Mouse (Mus musculus) CH12.LX (cell line): Measurements from ENCODE around the gene Cbx2. TPM values are rescaled to one million over a fixed set of nuclear protein-coding genes. Genes with fewer than 3 reads are reported as not detected.

Experiments
- DNase-seq: peaks from one replicate; pipeline ENCODE4 v3.0.0-alpha.2; 2013; ENCODE audit errors: extremely low read depth
- H3K27ac ChIP-seq: 2 replicates; pipeline ENCODE4 v1.5.1; 2012; ENCODE audit warnings: low read depth, mild to moderate bottlenecking, control low read depth, moderate library complexity; ENCODE audit not compliant: insufficient read depth
- H3K27me3 ChIP-seq: replicated peaks from 2 replicates; pipeline ENCODE3; 2012; ENCODE audit warnings: inconsistent platforms
- H3K36me3 ChIP-seq, 2 experiments: replicated peaks in 1 of 2; 2 replicates each; pipeline versions ENCODE3 to v1.6.1; 2012; ENCODE audit warnings: inconsistent platforms in 1 of 2, low read length in 1 of 2, mild to moderate bottlenecking in 1 of 2, mixed read lengths in 1 of 2, moderate library complexity in 1 of 2; ENCODE audit not compliant: control insufficient read depth in 1 of 2, insufficient read depth in 1 of 2
- H3K4me1 ChIP-seq, 2 experiments: 2 replicates each; pipeline ENCODE4 v1.6.1; 2012; ENCODE audit warnings: inconsistent platforms in 1 of 2, moderate library complexity in 1 of 2; ENCODE audit not compliant: insufficient read depth in 2 of 2, control insufficient read depth in 1 of 2
- H3K4me2 ChIP-seq: 2 replicates; pipeline ENCODE4 v1.6.1; 2012; ENCODE audit warnings: low read depth, mild to moderate bottlenecking, control low read depth; ENCODE audit not compliant: poor library complexity, insufficient read depth, severe bottlenecking
- H3K4me3 ChIP-seq, 3 experiments: fragments of 150-350 bp in 1 of 3; sonication (generic) in 1 of 3; replicated peaks in 1 of 3; 2 replicates each; pipeline versions ENCODE3 to v1.5.1; 2011 to 2012; ENCODE audit warnings: low read depth in 2 of 3, low read length in 2 of 3, mild to moderate bottlenecking in 2 of 3, moderate library complexity in 2 of 3, control low read depth in 1 of 3, improper control_type of control experiment in 1 of 3, inconsistent platforms in 1 of 3, mixed read lengths in 1 of 3; ENCODE audit not compliant: poor library complexity in 1 of 3
- H3K79me2 ChIP-seq: replicated peaks from 2 replicates; pipeline ENCODE4 v1.6.1; 2012; ENCODE audit warnings: mild to moderate bottlenecking, moderate library complexity; ENCODE audit not compliant: control insufficient read depth, poor library complexity, insufficient read depth, severe bottlenecking; ENCODE audit errors: extremely low read depth
- H3K9ac ChIP-seq: 2 replicates; pipeline ENCODE4 v1.6.1; 2012; ENCODE audit warnings: low read depth, mild to moderate bottlenecking, control low read depth, moderate library complexity; ENCODE audit not compliant: insufficient read depth
- H3K9me3 ChIP-seq: replicated peaks from 2 replicates; pipeline ENCODE3; 2012; ENCODE audit warnings: low read length, inconsistent platforms, mixed read lengths
- BHLHE40 ChIP-seq: IDR thresholded peaks from 2 replicates; pipeline ENCODE4 v1.6.1; 2011; ENCODE audit warnings: mild to moderate bottlenecking, low read depth, low read length, improper control_type of control experiment
- CHD1 ChIP-seq: IDR thresholded peaks from 2 replicates; pipeline ENCODE4 v1.6.1; 2012; ENCODE audit warnings: low read depth, low read length, improper control_type of control experiment, inconsistent platforms
- CHD2 ChIP-seq: IDR thresholded peaks from 2 replicates; pipeline ENCODE4 v1.6.1; 2011; ENCODE audit warnings: low read length, improper control_type of control experiment
- CTCF ChIP-seq, 2 experiments: IDR thresholded peaks in 1 of 2; conservative IDR thresholded peaks in 1 of 2; 2 replicates each; pipeline ENCODE4 v1.5.1; 2011 to 2012; ENCODE audit warnings: low read depth in 2 of 2, low read length in 2 of 2, improper control_type of control experiment in 1 of 2, inconsistent platforms in 1 of 2, mild to moderate bottlenecking in 1 of 2, moderate library complexity in 1 of 2
- EP300 ChIP-seq: IDR thresholded peaks from 2 replicates; pipeline ENCODE4 v1.6.1; 2011; ENCODE audit warnings: low read length, improper control_type of control experiment
- ETS1 ChIP-seq: conservative IDR thresholded peaks from 2 replicates; pipeline ENCODE4 v1.6.1; 2012; ENCODE audit warnings: low read depth, mild to moderate bottlenecking, inconsistent platforms, low read length, improper control_type of control experiment, moderate library complexity
- GABPA ChIP-seq: IDR thresholded peaks from 2 replicates; pipeline ENCODE4 v1.6.1; 2012; ENCODE audit warnings: low read depth, low read length, improper control_type of control experiment, inconsistent platforms; ENCODE audit not compliant: insufficient replicate concordance
- HCFC1 ChIP-seq: IDR thresholded peaks from 2 replicates; pipeline ENCODE4 v1.6.1; 2012; ENCODE audit warnings: low read depth, mild to moderate bottlenecking, inconsistent platforms, low read length, improper control_type of control experiment
- IRF4 ChIP-seq: IDR thresholded peaks from 2 replicates; pipeline ENCODE4 v1.6.1; 2014; ENCODE audit warnings: low read depth, mild to moderate bottlenecking, inconsistent platforms, low read length, improper control_type of control experiment
- KAT2A ChIP-seq: IDR thresholded peaks from 2 replicates; pipeline ENCODE4 v1.6.1; 2012; ENCODE audit warnings: low read length, improper control_type of control experiment, inconsistent platforms; ENCODE audit not compliant: insufficient replicate concordance
- MAFK ChIP-seq: IDR thresholded peaks from 2 replicates; pipeline ENCODE4 v1.6.1; 2011; ENCODE audit warnings: low read length, improper control_type of control experiment; ENCODE audit not compliant: insufficient replicate concordance
- MAX ChIP-seq: IDR thresholded peaks from 2 replicates; pipeline ENCODE4 v1.6.1; 2011; ENCODE audit warnings: low read length, improper control_type of control experiment
- MAZ ChIP-seq: IDR thresholded peaks from 2 replicates; pipeline ENCODE4 v1.6.1; 2012; ENCODE audit warnings: low read depth, mild to moderate bottlenecking, inconsistent platforms, low read length, improper control_type of control experiment, moderate library complexity
- MEF2A ChIP-seq: IDR thresholded peaks from 2 replicates; pipeline ENCODE4 v1.6.1; 2014; ENCODE audit warnings: low read depth, mild to moderate bottlenecking, inconsistent platforms, low read length, improper control_type of control experiment, borderline replicate concordance
- MXI1 ChIP-seq: IDR thresholded peaks from 2 replicates; pipeline ENCODE4 v1.6.1; 2011; ENCODE audit warnings: mild to moderate bottlenecking, low read depth, low read length, improper control_type of control experiment
- MYC ChIP-seq: IDR thresholded peaks from 2 replicates; pipeline ENCODE4 v1.6.1; 2011; ENCODE audit warnings: low read depth, mild to moderate bottlenecking, improper control_type of control experiment, low read length
- NELFE ChIP-seq: IDR thresholded peaks from 2 replicates; pipeline ENCODE4 v1.6.1; 2011; ENCODE audit warnings: low read depth, low read length, improper control_type of control experiment
- NRF1 ChIP-seq: IDR thresholded peaks from 2 replicates; pipeline ENCODE4 v1.6.1; 2014; ENCODE audit warnings: low read depth, mild to moderate bottlenecking, inconsistent platforms, low read length, improper control_type of control experiment, moderate library complexity
- PAX5 ChIP-seq: IDR thresholded peaks from 2 replicates; pipeline ENCODE4 v1.6.1; 2012; ENCODE audit warnings: low read length, inconsistent platforms, mixed read lengths
- POLR2A ChIP-seq: IDR thresholded peaks from 2 replicates; pipeline ENCODE4 v1.6.1; 2011; ENCODE audit warnings: low read depth, mild to moderate bottlenecking, improper control_type of control experiment, low read length
- POLR2AphosphoS2 ChIP-seq: IDR thresholded peaks from 2 replicates; pipeline ENCODE4 v1.6.1; 2011; ENCODE audit warnings: low read depth, low read length, improper control_type of control experiment
- RAD21 ChIP-seq: IDR thresholded peaks from 2 replicates; pipeline ENCODE4 v1.6.1; 2011; ENCODE audit warnings: low read depth, mild to moderate bottlenecking, low read length, improper control_type of control experiment, moderate library complexity
- RCOR1 ChIP-seq: conservative IDR thresholded peaks from 2 replicates; pipeline ENCODE4 v1.6.1; 2012; ENCODE audit warnings: low read depth, mild to moderate bottlenecking, inconsistent platforms, low read length, improper control_type of control experiment
- TCF12 ChIP-seq: IDR thresholded peaks from 2 replicates; pipeline ENCODE4 v1.6.1; 2014; ENCODE audit warnings: low read depth, mild to moderate bottlenecking, inconsistent platforms, low read length, improper control_type of control experiment
- UBTF ChIP-seq: IDR thresholded peaks from 2 replicates; pipeline ENCODE4 v1.6.1; 2012; ENCODE audit warnings: low read depth, mild to moderate bottlenecking, inconsistent platforms, low read length, improper control_type of control experiment, moderate library complexity
- USF1 ChIP-seq: IDR thresholded peaks from 2 replicates; pipeline ENCODE4 v1.6.1; 2014; ENCODE audit warnings: low read depth, mild to moderate bottlenecking, inconsistent platforms, low read length, improper control_type of control experiment
- USF2 ChIP-seq: conservative IDR thresholded peaks from 2 replicates; pipeline ENCODE4 v1.6.1; 2011; ENCODE audit warnings: low read depth, low read length, improper control_type of control experiment
- ZKSCAN1 ChIP-seq: IDR thresholded peaks from 2 replicates; pipeline ENCODE4 v1.6.1; 2012; ENCODE audit warnings: low read depth, inconsistent platforms, low read length, improper control_type of control experiment, borderline replicate concordance
- dilution Hi-C: fragments of 300-500 bp; cut with MboI; formaldehyde crosslinking; loops from 2 replicates; pipeline ENCODE4 v1.14.3; 2020; ENCODE audit warnings: low sequenced_read_pairs; ENCODE audit not compliant: extremely low pct_unique_long_range_greater_than_20kb, extremely low pct_ligation_motif_present
- in situ Hi-C: fragments of 300-500 bp; cut with MboI; formaldehyde crosslinking; loops from 3 replicates; pipeline ENCODE4 v1.14.3; 2019; ENCODE audit warnings: low sequenced_read_pairs, low pct_ligation_motif_present, low pct_unique_long_range_greater_than_20kb, mixed read lengths
- polyA plus RNA-seq: library from polyadenylated mRNA; unstranded; fragments of >175 nt; gene quantifications from 2 replicates; pipeline ENCODE4 v1.2.1, GENCODE M21; 2012; ENCODE audit warnings: low read depth; ENCODE audit not compliant: insufficient read length
- total RNA-seq, 2 experiments: library from RNA; depleted of rRNA; stranded (reverse); fragments of 300-350 nt in 1 of 2; fragments of >200 nt in 1 of 2; gene quantifications; 2 replicates each; pipeline ENCODE4 v1.2.3; 2012 to 2014

The Cbx2 gene
- total and polyA plus RNA-seq, 3 experiments, result 2.8 to 15.5 (median 3.9) TPM

GRCm38 (mm10) chr11:119056301-119057211, 33.8 kb downstream of the Cbx2 start:
- Histone ChIP-seq H3K36me3 (no peaks in the 10 kb centered on the region), H3K4me2 (peak overlapping the region; percentile 50), H3K4me3 (peak overlapping the region; percentile 42 to 65 (median 50)), H3K4me1 (peaks cover 28 to 57% of the 10 kb centered on the region in 2 experiments), H3K9ac (peak overlapping the region; percentile 64), H3K79me2 (no peaks in the 10 kb centered on the region), H3K27ac (peak overlapping the region; percentile 6; the same call in 1 of the 2 replicates), H3K9me3 (peaks cover 37% of the 10 kb centered on the region), H3K27me3 (peaks cover 96% of the 10 kb centered on the region)
- in situ Hi-C loops (no loop called here), dilution Hi-C loops (no loop called here)
- TF ChIP-seq HCFC1 (0 out of 2 replicates have a peak, but pooled peaks have one; percentile 10), GABPA (no peak), TCF12 (peak; percentile 28), POLR2AphosphoS2 (no peak), NRF1 (peak; percentile 50; the same call in 1 of the 2 replicates), IRF4 (peak; percentile 7; the same call in 1 of the 2 replicates), UBTF (no peak), MAFK (no peak), POLR2A (peak; percentile 49), NELFE (no peak), MAZ (no peak), EP300 (no peak), RCOR1 (no peak), CTCF (conservative IDR thresholded peaks at IDR 0.05 in 1 of 2, IDR thresholded peaks at IDR 0.05 in 1 of 2; ENCODE audit: low read depth in 2 of 2, low read length in 2 of 2) (no peak), BHLHE40 (0 out of 2 replicates have a peak, but pooled peaks have one; percentile 29), ETS1 (no peak), MAX (peak; percentile 60; the same call in 1 of the 2 replicates), CHD1 (no peak), USF1 (no peak), KAT2A (no peak), RAD21 (no peak), CHD2 (peak; percentile 84), USF2 (no peak), ZKSCAN1 (no peak), MYC (no peak), MEF2A (no peak), PAX5 (no peak), MXI1 (no peak)
- DNase-seq, result no peak
